Mouse (Mus musculus): ENCODE measurements at regions not wholly inside any gene's neighbourhood (a gene's known extent, or its start where the extent isn't known, plus 50 kb on each side); places are given as distances from the start of the nearest gene placed in this dataset.

- Histone ChIP-seq H3K4me1 (ENCODE audit: control insufficient read depth, insufficient read depth, low read length) (no peaks in the 10 kb centered on the region), H3K4me3 (ENCODE audit: insufficient read depth, low read length) (no peak overlapping the region), H3K27ac (ENCODE audit: insufficient read depth, low read depth, low read length) (no peak overlapping the region)
- TF ChIP-seq CTCF (IDR thresholded peaks at IDR 0.05; ENCODE audit: low read depth, low read length): no peak
- TF ChIP-seq POLR2A (IDR thresholded peaks at IDR 0.05; ENCODE audit: borderline replicate concordance, low read depth, low read length): no peak
Measured at GRCm38 (mm10) chr4:105884791-105885190, 95.1 kb downstream of the Gm12728 start.

- Histone ChIP-seq H3K4me1 (ENCODE audit: control insufficient read depth, insufficient read depth, low read length) (no peaks in the 10 kb centered on the region), H3K27ac (ENCODE audit: insufficient read depth, low read depth, low read length) (no peak overlapping the region), H3K4me3 (ENCODE audit: insufficient read depth, low read length) (no peak overlapping the region)
- TF ChIP-seq CTCF (IDR thresholded peaks at IDR 0.05; ENCODE audit: low read depth, low read length): no peak
Measured at GRCm38 (mm10) chr4:105891438-105891837, 101.8 kb downstream of the Gm12728 start.

GRCm38 (mm10) chr4:105892065-105892464 lies 102.4 kb downstream of the Gm12728 start:
- TF ChIP-seq CTCF (IDR thresholded peaks at IDR 0.05; ENCODE audit: low read depth, low read length) (no peak), POLR2A (IDR thresholded peaks at IDR 0.05; ENCODE audit: borderline replicate concordance, low read depth, low read length) (no peak)
- Histone ChIP-seq H3K27ac (ENCODE audit: insufficient read depth, low read depth, low read length) (no peak overlapping the region), H3K4me3 (ENCODE audit: insufficient read depth, low read length) (no peak overlapping the region), H3K4me1 (ENCODE audit: control insufficient read depth, insufficient read depth, low read length) (no peaks in the 10 kb centered on the region)

DNA sequence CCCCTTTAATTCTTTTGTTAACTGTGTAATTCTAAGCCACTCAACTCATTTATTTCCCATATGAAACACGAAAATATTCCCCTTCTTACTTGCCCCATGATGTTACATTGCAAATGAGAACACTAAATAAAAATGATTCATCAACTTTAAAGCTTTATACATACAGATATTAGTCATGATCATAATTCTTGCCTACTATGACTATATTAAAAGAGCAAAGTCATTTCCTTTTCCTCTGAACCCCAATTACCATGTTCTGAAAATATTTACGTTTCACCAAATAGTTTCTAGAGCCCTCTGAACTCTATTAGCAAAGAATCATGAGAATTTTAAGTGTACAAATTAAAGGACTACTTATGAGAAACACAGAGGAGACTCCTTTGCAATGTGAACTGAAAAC lies 105.4 kb downstream of the Gm12728 start:
- Histone ChIP-seq H3K4me3 (ENCODE audit: insufficient read depth, low read length) (no peak overlapping the region), H3K4me1 (ENCODE audit: control insufficient read depth, insufficient read depth, low read length) (no peaks in the 10 kb centered on the region), H3K27ac (ENCODE audit: insufficient read depth, low read depth, low read length) (no peak overlapping the region)
- TF ChIP-seq POLR2A (IDR thresholded peaks at IDR 0.05; ENCODE audit: borderline replicate concordance, low read depth, low read length): no peak
- no peak for TF ChIP-seq CTCF (IDR thresholded peaks at IDR 0.05; ENCODE audit: low read depth, low read length)

DNA sequence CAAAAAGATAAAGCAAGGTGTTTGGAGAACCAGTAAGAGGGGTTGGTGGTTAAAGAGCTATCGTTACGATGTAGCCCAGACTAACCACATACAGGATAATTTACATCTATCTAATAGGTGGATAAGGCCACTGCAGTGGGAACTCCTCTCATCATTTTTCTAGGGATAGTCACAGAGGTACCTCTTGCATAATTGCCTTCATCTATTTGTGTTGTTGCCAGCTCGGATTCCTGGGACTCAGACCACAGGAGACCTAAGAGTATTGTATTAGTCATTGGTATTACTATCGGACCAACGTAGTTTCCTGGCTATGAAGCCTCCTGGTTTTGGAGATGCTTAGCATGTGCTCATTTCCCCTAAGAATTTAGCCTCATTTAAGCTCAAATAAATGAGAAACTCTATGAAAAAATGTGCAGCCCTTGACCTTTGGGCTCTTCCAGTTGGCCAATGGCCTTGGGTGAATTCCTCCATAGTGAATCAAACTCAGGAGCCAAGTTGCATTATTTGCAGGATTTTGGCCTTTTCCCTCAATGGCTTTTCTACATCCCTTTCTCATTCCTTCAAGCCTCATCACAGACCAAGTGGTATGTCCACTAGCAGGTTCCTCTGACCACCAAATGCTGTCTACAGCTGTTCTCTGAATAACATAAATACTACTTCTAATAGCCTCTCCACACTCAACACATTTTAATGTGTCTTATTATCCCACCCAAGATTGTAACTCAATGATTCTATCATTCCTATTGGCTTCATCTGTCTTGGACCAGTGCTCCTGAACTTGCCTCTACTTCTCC lies 108.6 kb downstream of the Gm12728 start:
- TF ChIP-seq POLR2A (IDR thresholded peaks at IDR 0.05; ENCODE audit: borderline replicate concordance, low read depth, low read length): no peak
- no peak for TF ChIP-seq CTCF (IDR thresholded peaks at IDR 0.05; ENCODE audit: low read depth, low read length)
- H3K4me1 ChIP-seq (ENCODE audit: control insufficient read depth, insufficient read depth, low read length): no peaks in the 10 kb centered on the region
- H3K4me3 ChIP-seq (ENCODE audit: insufficient read depth, low read length): no peak overlapping the region
- H3K27ac ChIP-seq (ENCODE audit: insufficient read depth, low read depth, low read length): no peak overlapping the region

DNA sequence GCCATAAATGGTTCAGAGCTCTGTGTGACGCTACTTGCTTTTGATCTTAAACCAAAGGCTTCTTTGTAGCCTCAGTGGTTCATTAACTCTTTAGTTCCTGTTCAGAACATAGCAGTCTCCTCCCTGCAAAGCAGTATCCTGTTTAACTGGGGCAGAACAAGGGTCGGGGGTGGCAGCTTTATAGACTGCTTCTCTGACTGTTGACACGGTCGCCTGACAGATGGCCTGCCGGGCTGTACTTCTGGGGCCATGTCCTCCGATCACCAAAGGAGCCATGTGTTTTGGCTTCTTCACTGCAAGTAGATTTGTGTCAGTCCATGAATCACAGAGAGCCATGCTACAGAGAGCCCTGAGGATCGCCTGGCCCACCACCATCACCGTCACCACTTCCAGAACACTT lies 115.2 kb downstream of the Gm12728 start:
- Histone ChIP-seq H3K27ac (ENCODE audit: insufficient read depth, low read depth, low read length) (no peak overlapping the region), H3K4me1 (ENCODE audit: control insufficient read depth, insufficient read depth, low read length) (no peaks in the 10 kb centered on the region), H3K4me3 (ENCODE audit: insufficient read depth, low read length) (no peak overlapping the region)
- TF ChIP-seq CTCF (IDR thresholded peaks at IDR 0.05; ENCODE audit: low read depth, low read length): no peak
- no peak for TF ChIP-seq POLR2A (IDR thresholded peaks at IDR 0.05; ENCODE audit: borderline replicate concordance, low read depth, low read length)

DNA sequence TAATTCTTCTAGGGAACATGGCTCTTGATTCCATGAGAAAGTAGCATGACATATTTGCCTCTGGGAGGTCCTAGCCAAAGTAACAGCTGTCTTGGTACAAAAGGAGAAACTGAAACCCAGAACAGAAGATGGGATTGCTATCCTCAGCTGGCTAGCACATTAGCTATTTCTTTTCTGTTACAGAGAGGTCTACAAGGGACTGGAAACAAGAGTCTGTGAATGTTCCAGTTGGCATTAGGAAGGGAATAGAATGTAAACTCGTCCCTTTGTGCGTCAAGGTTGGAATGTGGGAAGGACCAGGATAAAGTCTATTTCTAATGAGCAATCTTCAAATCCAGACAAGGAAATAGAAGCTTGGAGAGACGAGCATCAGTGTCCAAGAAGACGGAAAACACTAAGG lies 116.7 kb downstream of the Gm12728 start:
- Histone ChIP-seq H3K4me1 (ENCODE audit: control insufficient read depth, insufficient read depth, low read length) (no peaks in the 10 kb centered on the region), H3K4me3 (ENCODE audit: insufficient read depth, low read length) (no peak overlapping the region), H3K27ac (ENCODE audit: insufficient read depth, low read depth, low read length) (no peak overlapping the region)
- TF ChIP-seq CTCF (IDR thresholded peaks at IDR 0.05; ENCODE audit: low read depth, low read length) (no peak), POLR2A (IDR thresholded peaks at IDR 0.05; ENCODE audit: borderline replicate concordance, low read depth, low read length) (no peak)

DNA sequence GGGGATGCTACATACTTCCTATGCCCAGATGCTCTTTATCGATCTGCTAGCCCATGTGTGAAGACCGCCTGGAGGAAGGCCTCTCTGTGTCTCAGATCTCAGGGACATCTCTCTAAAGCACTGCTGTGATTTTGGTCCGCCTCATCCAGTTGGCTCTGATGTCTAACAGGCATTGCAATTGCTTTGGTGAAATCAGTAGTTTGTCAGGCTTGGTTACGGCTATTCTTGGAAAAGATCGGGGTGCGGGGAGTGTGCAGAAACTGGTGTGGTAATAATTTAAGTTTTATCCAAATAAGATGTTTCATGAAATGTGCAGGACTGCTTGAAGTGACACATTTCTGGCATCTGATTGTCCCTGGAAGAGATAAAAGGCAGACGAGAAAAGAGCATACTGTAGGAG lies 117.9 kb downstream of the Gm12728 start:
- TF ChIP-seq POLR2A (IDR thresholded peaks at IDR 0.05; ENCODE audit: borderline replicate concordance, low read depth, low read length): no peak
- TF ChIP-seq CTCF (IDR thresholded peaks at IDR 0.05; ENCODE audit: low read depth, low read length): no peak
- Histone ChIP-seq H3K4me1 (ENCODE audit: control insufficient read depth, insufficient read depth, low read length) (no peaks in the 10 kb centered on the region), H3K27ac (ENCODE audit: insufficient read depth, low read depth, low read length) (no peak overlapping the region), H3K4me3 (ENCODE audit: insufficient read depth, low read length) (no peak overlapping the region)

- Histone ChIP-seq H3K4me3 (ENCODE audit: insufficient read depth, low read length) (no peak overlapping the region), H3K27ac (ENCODE audit: insufficient read depth, low read depth, low read length) (no peak overlapping the region), H3K4me1 (ENCODE audit: control insufficient read depth, insufficient read depth, low read length) (no peaks in the 10 kb centered on the region)
- TF ChIP-seq CTCF (IDR thresholded peaks at IDR 0.05; ENCODE audit: low read depth, low read length) (no peak), POLR2A (IDR thresholded peaks at IDR 0.05; ENCODE audit: borderline replicate concordance, low read depth, low read length) (no peak)
Measured at GRCm38 (mm10) chr4:105908281-105908680, 118.6 kb downstream of the Gm12728 start.

- TF ChIP-seq CTCF (IDR thresholded peaks at IDR 0.05; ENCODE audit: low read depth, low read length) (no peak), POLR2A (IDR thresholded peaks at IDR 0.05; ENCODE audit: borderline replicate concordance, low read depth, low read length) (no peak)
- Histone ChIP-seq H3K27ac (ENCODE audit: insufficient read depth, low read depth, low read length) (no peak overlapping the region), H3K4me3 (ENCODE audit: insufficient read depth, low read length) (no peak overlapping the region), H3K4me1 (ENCODE audit: control insufficient read depth, insufficient read depth, low read length) (no peaks in the 10 kb centered on the region)
Measured at GRCm38 (mm10) chr4:105909272-105909671, 119.6 kb downstream of the Gm12728 start.

All from bone marrow macrophage, adult 2 months (primary cell).